ENCODE assay signal across 8 mouse cellular contexts in genomic region chr9:84019627-84020026, GRCm38 (mm10).
DNase-seq lines count a peak whose midpoint lies in the region; ATAC-seq and TF ChIP-seq lines count a peak whose summit lies in the region.

No protein-coding gene starts in this region.

- in situ Hi-C loops in CH12.LX (cut with MboI; ENCODE audit: low pct_ligation_motif_present, low pct_unique_long_range_greater_than_20kb, low sequenced_read_pairs) = no loop called here

- no peak overlapping the region for H3K27ac ChIP-seq in CH12.LX (ENCODE audit: insufficient read depth, low read depth)
- H3K27ac ChIP-seq in liver, postnatal 0 days (ENCODE audit: low read depth) = no peak overlapping the region

- peaks cover 0 to 11% of the 10 kb centered on the region in 2 experiments for H3K36me3 ChIP-seq in CH12.LX (replicated peaks in 1 of 2; ENCODE audit: control insufficient read depth in 1 of 2, insufficient read depth in 1 of 2, low read length in 1 of 2)
- H3K36me3 ChIP-seq in liver, postnatal 0 days (replicated peaks; ENCODE audit: insufficient read depth, low read length) = no peaks in the 10 kb centered on the region; the same call in 1 of the 2 replicates

- dilution Hi-C loops in CH12.LX (cut with MboI; ENCODE audit: extremely low pct_ligation_motif_present, extremely low pct_unique_long_range_greater_than_20kb, low sequenced_read_pairs) = no loop called here

- H3K9me3 ChIP-seq in CH12.LX (replicated peaks; ENCODE audit: low read length) = no peaks in the 10 kb centered on the region
- no peaks in the 10 kb centered on the region for H3K9me3 ChIP-seq in liver, postnatal 0 days (ENCODE audit: low read length)

- TF ChIP-seq POLR2A in CH12.LX (IDR thresholded peaks at IDR 0.05; ENCODE audit: low read depth, low read length) = no peak

- H3K4me3 ChIP-seq in CH12.LX (replicated peaks in 1 of 3; ENCODE audit: low read depth in 2 of 3, low read length in 2 of 3, poor library complexity in 1 of 3) = no peak overlapping the region
- H3K4me3 ChIP-seq in liver, postnatal 0 days (ENCODE audit: low read depth, low read length) = no peak overlapping the region

- intact Hi-C loops in heart, postnatal 10 days (cut with DNase I) = loop anchor here (5.0 to 10.0 kb wide), 2 partner anchors 225 to 1308 kb away; partner anchors contain the start of gene Tent5a
- intact Hi-C loops in heart, postnatal 25 days (cut with DNase I) = loop anchor here (10.0 kb wide), 1 partner anchor 225 kb away; no protein-coding TSS in a partner anchor
- intact Hi-C loops in left cerebral cortex, postnatal 4 days (cut with DNase I) = no loop called here

- H3K27me3 ChIP-seq in CH12.LX (replicated peaks) = no peaks in the 10 kb centered on the region
- no peaks in the 10 kb centered on the region for H3K27me3 ChIP-seq in liver, postnatal 0 days (ENCODE audit: insufficient read depth, low read length)

- H3K9ac ChIP-seq in CH12.LX (ENCODE audit: insufficient read depth, low read depth) = no peak overlapping the region
- no peak overlapping the region for H3K9ac ChIP-seq in liver, postnatal 0 days (replicated peaks)

- peak; percentile 75 for TF ChIP-seq RAD21 in CH12.LX (IDR thresholded peaks at IDR 0.05; ENCODE audit: low read depth, low read length)

- H3K4me1 ChIP-seq in CH12.LX (ENCODE audit: control insufficient read depth in 1 of 2, insufficient read depth in 2 of 2) = no peaks in the 10 kb centered on the region
- no peaks in the 10 kb centered on the region for H3K4me1 ChIP-seq in liver, postnatal 0 days (ENCODE audit: insufficient read depth)

- TF ChIP-seq EP300 in CH12.LX (IDR thresholded peaks at IDR 0.05; ENCODE audit: low read length) = no peak
- TF ChIP-seq EP300 in liver, postnatal 0 days (IDR thresholded peaks at IDR 0.05; ENCODE audit: low read depth) = no peak

- 65% methylated on average over 2 of the region's 2 CpGs for WGBS in liver, postnatal 0 days (ENCODE audit: insufficient replicate concordance)

- H3K79me2 ChIP-seq in CH12.LX (replicated peaks; ENCODE audit: control insufficient read depth, extremely low read depth, insufficient read depth, poor library complexity, severe bottlenecking) = no peaks in the 10 kb centered on the region

- TF ChIP-seq CTCF in CH12.LX (conservative IDR thresholded peaks at IDR 0.05 in 1 of 2, IDR thresholded peaks at IDR 0.05 in 1 of 2; ENCODE audit: low read depth in 2 of 2, low read length in 2 of 2) = peak in 1 of 2 experiments; percentile 69; a peak in 2 of 4 replicates
- peak; percentile 66 for TF ChIP-seq CTCF in liver, postnatal 0 days (IDR thresholded peaks at IDR 0.05; ENCODE audit: low read depth)

- DNase-seq in heart, postnatal 10 days = peak; percentile 20 to 43
- DNase-seq in heart, postnatal 25 days (ENCODE audit: low spot score) = no peak
- peak; percentile 17 for DNase-seq in CH12.LX (ENCODE audit: extremely low read depth)
- DNase-seq in c-Kit-positive CD71-positive TER-119-negative erythroid progenitor cells, embryonic 14.5 days (ENCODE audit: low read depth) = peak; percentile 3
- DNase-seq in liver, postnatal 0 days = no peak
- DNase-seq in urinary bladder, adult 18-20 months (ENCODE audit: low spot score in 2 of 2) = no peak
- DNase-seq in left cerebral cortex, postnatal 4 days = no peak
- DNase-seq in thymus, postnatal 4 days = no peak

- no peak overlapping the region for H3K4me2 ChIP-seq in CH12.LX (ENCODE audit: insufficient read depth, low read depth, poor library complexity, severe bottlenecking)
- H3K4me2 ChIP-seq in liver, postnatal 0 days (ENCODE audit: low read depth, low read length) = no peak overlapping the region

- no peak for ATAC-seq in liver, postnatal 0 days

TF ChIP-seq in CH12.LX, 34 proteins besides CTCF, POLR2A, EP300 and RAD21:
- no peak for TF ChIP-seq USF2 (conservative IDR thresholded peaks at IDR 0.05; ENCODE audit: low read depth, low read length)
- TF ChIP-seq SMC3 (IDR thresholded peaks at IDR 0.05; ENCODE audit: low read depth, low read length) = peak; percentile 46
TF ChIP-seq in CH12.LX: peak in this region for 1.

Comparison
In these comparisons a context has a peak if more than half of its experiments do, and no peak if none do; other contexts are left out.
1. DNase-seq: peak in heart, postnatal 10 days (2 of 2), CH12.LX (single experiment) and c-Kit-positive CD71-positive TER-119-negative erythroid progenitor cells, embryonic 14.5 days (single experiment); none in heart, postnatal 25 days (single experiment), liver, postnatal 0 days (single experiment), urinary bladder, adult 18-20 months (0 of 2), left cerebral cortex, postnatal 4 days (single experiment) and thymus, postnatal 4 days (single experiment).